Mouse (Mus musculus) gastrocnemius, postnatal 25 days (tissue): Measurements from ENCODE around the gene Gm49387. TPM values are rescaled to one million over a fixed set of nuclear protein-coding genes. Genes with fewer than 3 reads are reported as not detected.
"Not testable (repeated sequence)": the region's sequence is repeated elsewhere in the genome, so short reads cannot be mapped to it uniquely, and the experiment has no call there.

Experiments used
- DNase-seq: peaks from one replicate; pipeline ENCODE4 v3.0.0; 2022
- total RNA-seq, 2 experiments: library from RNA; stranded (reverse); gene quantifications; 1 replicate in 1 of 2; 2 replicates in 1 of 2; pipeline ENCODE4 v1.2.3; 2021

Gene Gm49387
- total RNA-seq, 2 experiments from 2014 or later: 0.79 to 1.3 TPM

DNA sequence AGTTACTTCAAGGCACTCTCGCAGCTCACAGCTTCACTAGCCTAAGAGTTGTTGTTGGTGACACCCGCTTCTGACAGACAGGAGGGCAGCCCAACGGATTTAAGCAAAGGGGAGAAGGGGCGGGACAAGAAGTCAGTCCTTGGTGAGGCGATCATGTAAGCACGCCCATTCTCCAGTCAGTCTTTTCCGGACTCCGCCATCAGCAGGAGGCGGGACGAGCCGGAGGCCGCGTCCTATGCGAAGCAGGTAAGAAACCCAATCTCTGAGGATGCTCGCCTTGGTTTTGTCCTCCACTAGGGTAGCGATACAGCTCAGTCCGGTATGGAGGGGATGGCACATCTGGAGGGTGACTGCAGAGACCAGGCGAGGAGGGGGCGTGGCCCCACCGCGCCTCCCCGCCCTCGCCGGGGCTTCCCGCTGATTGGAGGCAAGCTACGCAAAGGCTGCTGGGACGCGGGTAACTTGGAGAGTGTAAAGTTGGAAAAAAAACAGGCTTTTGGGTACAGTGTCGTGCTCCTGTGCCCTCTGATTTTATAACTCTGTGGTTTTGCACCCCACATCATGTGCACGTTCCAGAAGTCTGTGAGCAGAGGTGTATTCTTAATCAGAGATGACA is 320 bp upstream of the Gm49387 start, which contains the start of the genes Btd and Hacl1:
Gene Btd (plus strand): TSS at position 139 of the 616 bp plus-strand sequence.
Gene Hacl1 (minus strand): TSS at position 397 of the 616 bp plus-strand sequence.
- DNase-seq: peak; percentile 92

DNA sequence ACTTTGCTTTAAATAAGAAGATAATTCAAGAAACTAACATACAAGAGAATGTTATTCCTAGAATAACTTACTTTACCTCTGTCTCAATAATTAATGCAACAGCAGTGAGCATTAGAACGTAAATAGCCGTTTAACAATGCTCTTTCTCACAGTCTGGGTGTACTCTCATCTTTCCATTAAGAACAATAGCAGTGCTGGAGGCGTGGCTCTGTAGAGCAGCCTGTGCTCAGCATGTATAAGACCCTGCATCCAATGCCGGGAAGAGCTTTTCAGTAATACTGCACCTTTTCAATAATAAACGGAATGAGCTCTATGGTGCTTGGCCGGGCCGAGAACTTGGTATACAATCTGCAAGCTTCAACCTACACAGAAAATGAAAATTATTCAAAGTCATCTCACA is 10.0 kb downstream of the Gm49387 start:
- no peak for DNase-seq

DNA sequence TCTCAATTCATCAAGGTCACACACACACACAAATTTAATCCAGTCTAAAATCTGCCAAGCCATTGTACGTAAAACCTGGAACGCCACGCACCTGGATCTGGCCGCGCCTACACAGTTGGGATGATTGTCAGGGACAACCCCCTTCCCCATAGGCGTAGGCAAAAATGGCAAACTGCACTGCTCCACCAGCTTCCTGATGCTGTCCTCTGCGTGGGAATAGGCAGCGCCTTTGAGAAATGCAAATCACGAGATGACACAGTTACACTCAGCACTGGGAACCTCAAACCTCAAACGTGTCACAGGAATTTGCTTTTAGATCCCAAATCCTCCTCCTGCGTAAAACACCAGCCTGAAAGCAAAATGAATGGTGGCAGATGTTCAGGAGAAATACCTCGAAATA is 17.9 kb downstream of the Gm49387 start:
- no peak for DNase-seq

DNA sequence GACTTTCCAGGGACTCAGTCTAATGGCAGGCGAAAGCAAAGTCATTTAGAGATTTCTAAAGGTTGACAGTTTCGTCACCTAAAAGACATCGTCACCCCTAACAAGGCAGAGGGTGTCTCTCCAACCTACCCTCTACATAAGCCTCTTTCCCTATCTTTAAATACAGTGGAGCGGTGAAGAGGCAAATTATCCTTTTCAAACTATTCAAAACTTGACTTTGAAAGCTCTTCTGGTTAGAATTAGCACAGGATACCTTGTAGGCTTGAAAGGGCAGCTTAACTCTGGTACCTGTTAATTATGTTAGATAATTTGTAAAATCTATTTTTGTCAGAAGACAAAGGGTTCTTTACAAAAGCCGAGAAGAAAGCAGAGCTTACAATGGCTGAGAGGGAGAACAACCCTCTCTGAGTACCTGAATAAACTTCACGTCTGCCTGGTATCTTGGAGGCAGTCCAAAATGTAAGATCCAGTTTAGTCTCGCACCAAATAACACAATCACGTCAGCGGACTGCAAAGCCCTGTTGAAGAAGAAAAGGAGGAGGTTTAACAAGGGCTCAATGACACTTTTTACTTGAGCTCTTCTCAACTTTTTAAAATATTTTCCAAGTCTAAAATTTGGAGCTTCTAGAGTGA is 20.0 kb downstream of the Gm49387 start:
- no peak for DNase-seq

DNA sequence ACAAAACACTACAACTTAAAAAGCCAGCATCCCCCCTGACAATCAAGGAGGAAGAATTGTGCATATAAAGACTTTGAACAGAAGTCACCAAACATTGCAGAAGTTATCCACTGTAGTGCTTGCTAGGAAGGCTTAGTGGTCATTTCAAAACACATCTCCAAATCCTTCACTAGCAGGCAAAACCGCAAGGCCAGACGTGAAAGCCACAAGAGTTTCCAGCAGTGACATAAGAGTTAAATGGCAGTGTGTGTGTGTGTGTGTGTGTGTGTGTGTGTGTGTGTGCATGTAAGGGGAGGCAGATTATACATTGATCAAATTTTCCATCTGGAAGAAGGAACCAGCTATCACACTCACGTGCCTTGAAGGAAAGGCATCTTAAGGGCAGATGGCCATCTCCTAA is 22.7 kb downstream of the Gm49387 start:
- DNase-seq: no peak

DNA sequence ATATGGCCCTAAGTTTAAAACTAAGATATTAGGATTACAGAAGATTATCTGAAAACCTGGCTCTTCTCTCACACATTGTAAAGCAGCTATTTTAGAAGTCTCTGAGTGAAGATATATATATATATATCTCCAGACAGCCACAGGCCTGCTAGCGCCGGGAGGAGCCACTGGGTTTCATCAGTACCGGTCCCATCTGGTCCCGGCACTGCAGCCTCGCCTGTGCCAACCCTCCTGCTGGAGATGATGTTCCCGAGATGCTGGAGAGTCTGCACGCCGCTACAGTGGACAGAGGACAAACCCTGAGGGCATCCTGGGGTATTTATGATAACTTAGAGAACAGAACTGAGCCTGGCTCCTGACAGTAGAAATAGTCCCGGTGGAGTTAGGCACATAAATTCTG is 23.5 kb downstream of the Gm49387 start:
- no peak for DNase-seq

DNA sequence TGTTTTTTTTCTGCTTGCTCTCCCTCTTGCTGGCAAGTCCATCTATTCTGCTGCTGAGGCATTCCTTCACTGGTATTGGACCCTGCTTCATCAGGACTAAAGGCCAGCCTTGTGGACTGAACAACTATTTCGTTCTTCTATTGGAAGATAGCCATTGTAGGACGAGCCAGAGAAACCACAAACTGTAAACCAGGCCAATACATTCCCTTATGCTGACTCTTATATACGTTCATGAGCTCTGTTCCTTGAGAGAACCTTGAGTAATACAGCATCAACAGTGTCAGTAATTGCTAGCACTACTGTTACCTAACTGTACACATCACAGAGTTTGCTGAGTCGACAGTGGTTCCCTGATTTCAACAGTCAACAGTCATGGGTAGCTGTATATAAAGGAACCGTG is 27.0 kb downstream of the Gm49387 start:
- no peak for DNase-seq

DNA sequence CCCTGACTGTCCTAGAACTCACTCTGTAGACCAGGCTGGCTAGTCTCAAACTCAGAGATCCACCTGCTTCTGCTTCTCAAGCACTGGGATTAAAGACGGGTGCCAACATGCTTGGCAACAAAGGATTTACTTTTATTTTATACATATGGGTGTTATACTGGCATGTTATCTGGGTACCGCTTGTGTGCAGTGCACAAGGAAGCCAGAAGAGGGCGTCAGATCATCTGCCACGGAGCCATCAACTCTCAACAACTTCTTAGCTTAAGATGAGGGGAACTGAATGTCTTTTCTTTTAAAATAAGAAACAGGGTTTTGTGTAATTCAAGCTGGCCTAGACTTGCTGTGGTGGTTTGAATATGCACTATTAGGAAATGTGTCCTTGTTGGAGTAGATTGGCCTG is 28.7 kb downstream of the Gm49387 start:
- DNase-seq: no peak

DNA sequence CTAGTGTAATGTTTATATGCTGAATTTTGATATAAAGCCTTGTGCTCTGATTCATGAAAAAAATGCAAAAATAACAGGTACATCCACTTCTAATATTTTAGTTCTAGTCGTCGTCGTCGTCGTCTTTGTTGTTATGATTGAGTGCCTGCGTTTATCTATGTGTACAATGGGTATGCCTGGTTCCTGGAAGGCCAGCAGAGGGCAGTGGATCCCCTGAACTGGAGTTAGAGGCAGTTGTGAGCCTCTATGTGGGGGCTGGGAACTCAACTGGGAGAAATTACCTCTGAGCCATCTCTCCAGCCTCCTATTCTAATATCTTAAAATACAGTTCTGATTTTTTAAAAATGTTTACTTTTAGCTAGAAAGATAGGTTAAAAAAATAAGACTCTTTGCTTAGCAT is 35.2 kb downstream of the Gm49387 start:
- no peak for DNase-seq

DNA sequence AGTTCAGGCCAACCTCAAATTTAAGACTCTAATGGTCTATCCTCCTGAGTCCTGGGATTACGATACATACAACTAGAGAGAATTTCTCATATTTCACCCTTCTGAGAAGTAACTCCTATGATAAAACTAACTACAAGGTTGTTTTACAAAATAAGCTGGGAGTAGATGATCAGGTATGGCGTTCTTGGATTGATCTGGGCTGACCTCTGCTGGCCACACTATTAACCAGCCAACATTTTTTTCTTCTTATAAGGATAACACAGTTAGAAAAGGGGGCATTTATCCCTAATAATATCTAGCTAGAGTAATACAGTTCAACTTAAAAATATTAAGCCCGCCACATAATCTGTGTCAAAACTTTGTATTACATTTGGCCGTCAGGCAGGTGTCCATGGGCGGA is 35.8 kb downstream of the Gm49387 start:
- no peak for DNase-seq

DNA sequence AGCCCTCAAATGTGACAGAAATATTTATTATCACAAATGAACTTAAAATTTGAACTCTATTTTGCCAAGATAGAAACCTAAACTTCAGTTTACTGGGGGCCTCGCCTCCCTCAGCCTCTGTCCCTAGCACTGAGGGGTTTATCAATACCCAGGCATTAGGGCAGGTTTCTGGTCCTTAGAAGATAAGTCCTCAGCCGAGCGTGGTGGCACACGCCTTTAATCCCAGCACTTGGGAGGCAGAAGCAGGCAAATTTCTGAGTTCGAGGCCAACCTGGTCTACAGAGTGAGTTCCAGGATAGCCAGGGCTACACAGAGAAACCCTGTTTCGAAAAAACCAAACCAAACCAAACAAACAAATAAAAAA is 38.1 kb downstream of the Gm49387 start:
- DNase-seq: not testable (repeated sequence)

DNA sequence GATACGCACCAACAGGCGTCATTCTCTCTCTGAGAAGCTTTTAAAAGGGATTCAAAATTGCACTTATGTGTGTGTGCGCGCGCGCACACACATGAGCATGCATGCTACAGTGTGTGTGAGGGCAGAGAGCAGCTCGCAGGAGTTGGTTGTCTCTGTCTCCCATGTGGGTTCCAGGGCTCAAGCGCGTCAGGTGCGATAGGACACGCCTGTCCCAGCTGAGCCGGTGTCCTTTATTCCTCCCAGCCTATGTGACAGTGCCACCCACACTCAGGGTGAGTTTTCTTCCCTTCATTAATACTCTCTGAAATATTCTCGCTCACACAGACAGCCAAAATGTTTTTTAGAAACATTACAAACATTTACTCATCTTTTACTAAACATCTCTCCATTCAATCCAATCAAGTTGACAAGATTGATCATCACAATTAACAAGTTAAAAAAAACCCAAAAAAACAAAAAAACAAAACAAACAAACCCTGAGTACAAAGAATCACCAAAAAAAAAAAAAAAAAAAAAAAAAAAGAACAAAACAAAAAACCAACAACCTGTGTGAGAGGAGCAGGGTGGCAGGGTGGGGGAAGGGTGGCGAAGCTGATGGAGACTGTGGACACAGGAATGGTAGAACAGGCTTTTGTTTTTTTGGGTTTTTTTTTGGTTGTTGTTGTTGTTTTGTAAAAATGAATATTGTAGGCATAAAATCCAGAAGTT is 38.6 kb downstream of the Gm49387 start:
- DNase-seq: no peak

DNA sequence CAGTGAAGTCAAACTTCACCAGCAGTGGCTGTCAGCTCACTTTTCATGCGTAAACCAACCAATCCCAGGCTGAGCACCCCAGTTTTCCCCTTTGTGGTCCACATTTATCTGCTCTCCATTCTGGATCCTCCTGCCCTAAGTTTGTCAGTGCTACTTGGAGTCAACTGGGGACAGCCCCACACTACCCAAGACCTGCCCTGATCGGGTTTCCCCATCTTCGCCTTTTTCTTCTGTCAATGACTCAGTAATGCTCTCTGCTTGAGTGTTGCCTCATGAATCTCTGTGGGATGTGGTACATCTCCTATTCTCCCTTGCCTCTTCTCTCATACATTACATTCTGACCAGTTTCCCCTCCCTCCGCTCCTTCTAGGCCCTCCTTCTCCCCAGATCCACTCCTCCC is 43.2 kb downstream of the Gm49387 start:
- no peak for DNase-seq

DNA sequence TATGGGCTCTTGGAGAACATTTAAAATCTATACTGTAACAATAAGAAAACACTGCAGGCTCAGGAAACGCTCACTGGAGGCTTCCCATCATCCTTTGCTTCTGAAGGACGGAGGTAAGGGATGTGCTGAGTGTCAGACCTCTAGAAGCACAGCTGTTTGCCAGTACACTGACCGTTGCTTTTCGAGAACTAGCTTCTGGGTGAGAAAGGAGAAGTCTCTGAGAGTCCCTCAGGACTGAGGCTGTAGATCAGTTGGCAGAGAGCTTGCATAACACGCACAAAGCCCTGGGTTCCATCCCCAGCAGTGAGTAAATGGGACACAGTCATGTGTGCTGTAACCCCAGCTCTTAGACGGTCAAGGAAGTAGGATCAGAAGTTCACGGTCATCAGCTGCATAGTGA is 44.3 kb downstream of the Gm49387 start:
- no peak for DNase-seq

DNA sequence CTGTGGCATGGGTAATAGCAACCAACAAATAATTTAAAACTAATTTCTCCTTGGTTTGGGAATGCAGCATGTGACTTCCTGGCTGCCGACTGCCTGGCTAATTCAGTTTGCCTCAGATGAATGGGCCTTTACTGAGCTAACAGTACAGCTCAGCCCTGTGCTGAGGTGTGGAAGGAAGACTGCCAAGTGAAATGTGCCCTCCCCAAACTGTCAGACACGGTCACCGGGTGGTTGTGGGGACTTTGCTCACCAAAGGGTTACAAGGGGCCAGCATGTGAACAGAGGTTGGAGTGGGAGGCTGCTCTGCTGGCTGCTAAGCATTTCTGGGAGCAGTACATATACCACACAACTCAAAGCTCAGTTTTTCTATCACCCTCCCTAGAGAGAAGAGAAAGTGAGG is 46.0 kb downstream of the Gm49387 start:
- no peak for DNase-seq

DNA sequence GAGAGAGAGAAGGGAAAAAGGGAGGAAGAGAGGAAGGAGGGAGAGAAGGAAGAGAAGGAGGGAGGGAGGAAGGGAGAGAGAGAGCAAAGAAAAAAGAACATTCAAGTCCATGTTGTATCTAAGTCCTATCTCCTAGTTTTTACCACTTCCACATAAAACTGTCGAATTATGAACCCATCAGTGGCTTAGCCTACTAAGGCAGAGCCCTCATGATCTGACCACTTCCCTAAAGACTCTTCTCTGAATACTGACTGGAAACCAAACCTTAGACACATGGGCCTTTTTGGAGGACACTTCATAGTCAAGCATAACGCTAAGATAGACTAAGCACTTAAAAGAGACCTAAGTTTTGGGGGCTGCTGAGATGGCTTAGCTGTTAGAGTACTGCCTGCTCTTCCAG is 47.6 kb downstream of the Gm49387 start:
- DNase-seq: no peak

DNA sequence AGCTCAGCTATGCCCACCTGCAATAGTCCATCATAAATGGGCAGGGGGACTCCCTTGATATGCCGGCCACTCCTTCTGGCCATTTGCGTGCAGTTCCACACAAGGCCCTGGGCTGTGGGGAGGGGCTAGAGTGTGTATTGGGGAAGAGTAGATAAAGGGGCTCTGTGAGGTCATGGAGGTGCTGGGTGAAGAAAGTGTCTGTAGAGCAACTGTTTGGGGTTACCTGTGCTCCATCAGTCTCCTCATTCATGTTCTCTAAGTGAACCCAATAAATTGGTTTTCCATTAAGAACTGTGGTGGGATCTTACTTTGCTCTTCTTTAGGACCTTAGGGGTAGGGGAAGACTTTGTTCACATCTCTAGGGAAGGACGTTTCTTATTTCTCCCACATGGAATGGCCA is 49.4 kb downstream of the Gm49387 start, which contains the start of gene Colq:
Gene Colq (minus strand): TSS at position 101 of the 400 bp plus-strand sequence.
- DNase-seq: no peak

DNA sequence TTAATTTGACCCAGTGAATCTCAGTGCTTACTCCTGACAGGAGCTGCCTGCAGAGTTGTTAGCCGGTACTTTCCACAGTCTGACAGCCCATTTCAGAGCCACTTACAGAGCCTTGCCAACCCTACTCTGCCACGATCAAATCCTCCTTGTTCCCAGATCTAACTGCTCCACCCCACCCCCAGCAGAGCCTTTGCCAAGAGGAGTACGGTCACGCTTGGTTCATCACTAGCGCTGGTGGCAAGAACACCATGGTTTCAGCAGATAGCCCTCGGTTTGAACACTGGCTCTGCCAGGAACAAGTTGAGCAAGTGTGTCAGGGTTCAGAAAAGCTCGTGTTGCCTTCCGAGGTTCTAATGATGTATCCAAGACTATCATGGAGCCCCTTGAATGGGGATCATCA is 54.2 kb downstream of the Gm49387 start:
- no peak for DNase-seq

DNA sequence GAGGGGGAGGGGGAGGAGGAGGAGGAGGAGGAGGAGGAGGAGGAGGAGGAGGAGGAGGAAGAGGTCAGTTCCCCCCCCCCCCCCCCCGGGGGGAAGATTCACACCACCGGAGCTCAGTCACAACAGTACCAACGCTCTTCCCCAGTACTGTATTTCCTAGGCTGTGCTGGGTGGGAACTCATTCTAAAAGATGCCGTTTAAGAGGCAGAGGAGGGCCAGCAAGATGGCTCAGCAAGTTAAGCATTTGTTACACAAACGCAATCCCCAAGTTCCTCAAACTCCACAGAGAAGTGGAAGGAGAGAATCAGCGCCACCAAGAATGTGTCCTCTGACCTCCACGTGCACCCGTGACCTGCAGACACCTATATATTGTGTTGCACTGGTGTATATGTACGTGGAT is 57.6 kb downstream of the Gm49387 start:
- DNase-seq: no peak

DNA sequence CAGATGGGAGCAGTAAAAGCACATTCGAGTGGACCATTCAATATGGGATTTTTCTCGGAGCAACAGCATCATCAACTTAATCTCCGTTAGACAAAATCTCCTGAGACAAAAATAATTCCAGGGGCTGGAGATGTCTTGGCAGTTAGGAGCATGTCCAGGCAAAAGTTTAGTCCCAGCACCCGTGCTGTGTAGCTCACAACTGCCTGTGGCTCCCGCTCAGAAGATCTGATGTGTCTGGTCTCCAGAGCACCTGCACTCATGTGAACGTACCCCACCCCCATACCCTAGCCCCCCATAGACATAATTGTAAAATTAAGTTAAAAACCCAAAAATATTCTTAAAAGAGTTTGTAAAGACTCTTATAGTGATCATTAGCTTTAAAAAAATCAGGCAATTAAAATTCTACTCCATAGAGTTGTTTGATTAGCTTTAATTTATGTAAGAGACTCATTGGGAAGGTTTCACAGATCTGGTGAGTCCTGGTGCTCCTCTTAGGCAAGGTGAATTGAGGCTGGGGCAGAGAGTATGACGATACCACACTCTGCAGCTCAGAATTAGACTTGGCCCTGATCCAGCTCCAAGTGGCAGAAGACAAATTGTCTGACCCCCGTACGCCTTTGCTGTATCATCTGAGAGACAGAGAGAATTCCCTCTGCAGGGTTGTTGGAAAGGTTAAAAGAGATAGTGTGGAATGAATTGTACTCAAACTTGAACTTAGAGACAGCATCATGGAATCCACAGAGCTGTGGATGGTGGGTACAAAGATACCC is 62.5 kb downstream of the Gm49387 start:
- no peak for DNase-seq

DNA sequence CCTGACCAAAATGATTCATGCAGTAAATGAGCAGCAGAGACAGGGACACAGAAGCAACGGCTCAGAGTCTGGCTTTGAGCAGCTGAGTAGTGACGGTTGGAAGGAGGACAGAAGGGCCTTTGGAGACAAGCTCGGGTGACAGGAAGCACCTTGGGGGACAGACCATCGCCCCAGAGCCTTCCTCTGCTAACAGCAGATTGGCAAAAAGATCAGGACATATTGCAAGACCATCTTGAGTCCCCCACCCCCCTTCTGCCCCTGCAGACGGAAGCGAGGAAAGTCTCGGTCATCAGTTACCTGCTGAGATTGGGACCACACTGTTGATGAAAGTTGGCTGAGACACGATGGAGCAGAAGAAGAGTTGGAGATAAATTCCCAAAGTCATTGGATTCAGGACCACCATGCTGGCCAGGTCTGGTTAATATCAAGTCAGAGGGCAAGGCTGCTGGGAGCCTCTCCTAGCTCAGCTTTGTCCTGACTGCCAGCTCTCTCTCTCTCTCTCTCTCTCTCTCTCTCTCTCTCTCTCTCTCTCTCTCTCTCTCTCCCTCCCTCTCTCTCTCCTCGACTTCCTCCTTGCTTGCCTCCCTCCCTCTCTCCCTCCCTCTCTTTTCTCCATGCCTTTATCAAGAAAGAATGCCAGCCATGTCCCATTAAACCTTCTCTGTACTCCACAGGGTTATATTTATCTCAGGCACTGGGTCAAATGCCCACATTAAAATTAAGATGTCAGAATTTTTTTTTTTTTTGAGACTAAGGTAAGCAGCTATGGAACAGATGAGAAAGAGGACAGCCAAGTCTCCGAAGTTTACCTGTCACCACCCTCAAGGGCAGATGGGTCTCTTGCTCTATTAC is 63.6 kb downstream of the Gm49387 start:
- DNase-seq: no peak

DNA sequence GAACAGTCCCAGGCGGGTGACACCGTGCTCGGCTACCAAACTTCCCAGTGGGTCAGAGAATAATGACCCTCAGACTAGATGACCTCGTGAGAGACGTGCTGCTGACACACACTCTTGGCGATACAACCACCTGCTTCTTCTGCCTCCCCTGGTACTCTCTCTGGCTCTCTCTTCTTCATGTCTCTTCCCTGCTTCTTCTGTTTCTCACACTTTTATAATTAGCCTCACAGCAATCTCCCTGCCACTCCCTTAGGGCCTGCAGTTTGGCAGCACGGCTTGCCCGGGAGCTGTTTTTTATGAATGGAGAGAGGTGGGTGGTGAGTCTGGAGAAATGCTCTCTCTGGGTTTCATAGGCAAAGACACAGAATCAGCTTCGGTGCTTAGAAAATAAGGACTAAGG is 64.8 kb downstream of the Gm49387 start:
- peak; percentile 38 for DNase-seq
